In the genomic region with DNA sequence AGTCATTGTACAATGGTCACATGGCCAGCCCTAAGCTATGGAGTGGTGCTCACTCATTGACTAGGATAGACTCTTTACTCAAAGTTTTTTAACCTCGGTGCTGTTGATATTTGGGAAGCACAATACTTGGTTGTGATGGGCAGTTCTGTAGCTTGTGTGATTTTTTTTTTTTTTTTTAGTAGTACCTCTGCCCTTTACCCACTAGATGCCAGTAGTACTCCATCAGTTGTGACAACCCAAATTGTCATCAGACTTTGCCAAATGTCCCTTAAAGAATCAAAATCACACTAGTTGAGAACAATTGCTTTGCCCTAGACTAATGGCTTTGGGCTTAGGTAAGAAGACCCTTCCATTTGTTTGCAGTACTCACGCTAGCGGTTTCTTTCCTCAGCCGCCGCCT, we compare ENCODE assay signal across 8 mouse cellular contexts. TPM values are rescaled to one million over a fixed set of nuclear protein-coding genes. Genes with fewer than 3 reads are reported as not detected.
DNase-seq lines count a peak whose midpoint lies in the region; ATAC-seq lines count a peak whose summit lies in the region.

No protein-coding gene starts in this region.

- WGBS in forebrain, embryonic 10.5 days: 91% methylated on average over 5 of the region's 5 CpGs
- 87% methylated on average over 5 of the region's 5 CpGs for WGBS in forebrain, embryonic 11.5 days
- 90% methylated on average over 5 of the region's 5 CpGs for WGBS in embryonic facial prominence, embryonic 14.5 days
- WGBS in limb, embryonic 15.5 days: 87% methylated on average over 5 of the region's 5 CpGs

- peaks cover 32% of the 10 kb centered on the region for H3K4me1 ChIP-seq in forebrain, embryonic 10.5 days
- peaks cover 7% of the 10 kb centered on the region; the same call in 1 of the 2 replicates for H3K4me1 ChIP-seq in forebrain, embryonic 11.5 days (replicated peaks; ENCODE audit: control insufficient read depth, insufficient read depth, low read length)
- H3K4me1 ChIP-seq in embryonic facial prominence, embryonic 14.5 days (ENCODE audit: control insufficient read depth, insufficient read depth, low read length): peaks cover 11% of the 10 kb centered on the region
- peaks cover 19% of the 10 kb centered on the region for H3K4me1 ChIP-seq in limb, embryonic 15.5 days

- H3K4me3 ChIP-seq in forebrain, embryonic 10.5 days: peak overlapping the region; percentile 97
- no peak overlapping the region for H3K4me3 ChIP-seq in forebrain, embryonic 11.5 days (ENCODE audit: low read depth, low read length)
- peak overlapping the region; percentile 91; the same call in 1 of the 2 replicates for H3K4me3 ChIP-seq in embryonic facial prominence, embryonic 14.5 days (ENCODE audit: low read depth, low read length)
- H3K4me3 ChIP-seq in limb, embryonic 15.5 days: peak overlapping the region; percentile 98

- H3K36me3 ChIP-seq in forebrain, embryonic 10.5 days (replicated peaks): no peaks in the 10 kb centered on the region
- no peaks in the 10 kb centered on the region for H3K36me3 ChIP-seq in forebrain, embryonic 11.5 days (ENCODE audit: control insufficient read depth, insufficient read depth, low read length)
- H3K36me3 ChIP-seq in embryonic facial prominence, embryonic 14.5 days (ENCODE audit: control insufficient read depth, insufficient read depth, low read length): no peaks in the 10 kb centered on the region
- H3K36me3 ChIP-seq in limb, embryonic 15.5 days: no peaks in the 10 kb centered on the region

- DNase-seq in forebrain, embryonic 10.5 days (ENCODE audit: extremely low spot score, low spot score): no peak
- no peak for DNase-seq in forebrain, embryonic 11.5 days (ENCODE audit: low spot score)
- DNase-seq in 3T3-L1 (ENCODE audit: low read depth, low spot score): peak; percentile 68
- no peak for DNase-seq in embryonic facial prominence, embryonic 14.5 days (ENCODE audit: low spot score)
- DNase-seq in cerebellum, adult 11-12 months: no peak
- DNase-seq in left cerebral cortex, adult 11 months (ENCODE audit: low spot score): no peak
- no peak for DNase-seq in thymus, postnatal 25 days

- H3K27ac ChIP-seq in forebrain, embryonic 10.5 days: no peak overlapping the region
- no peak overlapping the region for H3K27ac ChIP-seq in forebrain, embryonic 11.5 days (ENCODE audit: low read depth, low read length)
- H3K27ac ChIP-seq in embryonic facial prominence, embryonic 14.5 days (replicated peaks; ENCODE audit: low read depth, low read length): no peak overlapping the region
- no peak overlapping the region for H3K27ac ChIP-seq in limb, embryonic 15.5 days

- no peak overlapping the region for H3K9ac ChIP-seq in forebrain, embryonic 11.5 days (ENCODE audit: low read length)
- H3K9ac ChIP-seq in embryonic facial prominence, embryonic 14.5 days (ENCODE audit: low read depth, low read length): no peak overlapping the region
- no peak overlapping the region for H3K9ac ChIP-seq in limb, embryonic 15.5 days

- no peaks in the 10 kb centered on the region for H3K9me3 ChIP-seq in forebrain, embryonic 10.5 days
- no peaks in the 10 kb centered on the region for H3K9me3 ChIP-seq in forebrain, embryonic 11.5 days (ENCODE audit: control insufficient read depth, low read length)
- H3K9me3 ChIP-seq in embryonic facial prominence, embryonic 14.5 days (ENCODE audit: control insufficient read depth, low read length): no peaks in the 10 kb centered on the region
- H3K9me3 ChIP-seq in limb, embryonic 15.5 days: no peaks in the 10 kb centered on the region

- H3K27me3 ChIP-seq in forebrain, embryonic 10.5 days (ENCODE audit: poor library complexity, severe bottlenecking): peaks cover 8% of the 10 kb centered on the region; the same call in 1 of the 2 replicates
- no peaks in the 10 kb centered on the region; the same call in 1 of the 2 replicates for H3K27me3 ChIP-seq in forebrain, embryonic 11.5 days (ENCODE audit: control insufficient read depth, insufficient read depth, low read length)
- H3K27me3 ChIP-seq in embryonic facial prominence, embryonic 14.5 days (replicated peaks; ENCODE audit: control insufficient read depth, insufficient read depth, low read length): no peaks in the 10 kb centered on the region
- H3K27me3 ChIP-seq in limb, embryonic 15.5 days: no peaks in the 10 kb centered on the region

- ATAC-seq in forebrain, embryonic 11.5 days (replicated peaks; ENCODE audit: low FRiP score): no peak
- ATAC-seq in embryonic facial prominence, embryonic 14.5 days (ENCODE audit: low read depth): no peak
- ATAC-seq in limb, embryonic 15.5 days (ENCODE audit: insufficient number of reproducible peaks, low FRiP score, low TSS enrichment, low read depth): no peak

- no peak overlapping the region for H3K4me2 ChIP-seq in forebrain, embryonic 11.5 days (ENCODE audit: low read depth, low read length, severe bottlenecking)
- H3K4me2 ChIP-seq in embryonic facial prominence, embryonic 14.5 days (ENCODE audit: low read depth, low read length): peak overlapping the region; percentile 75; the same call in 1 of the 2 replicates
- peak overlapping the region; percentile 90; the same call in 1 of the 2 replicates for H3K4me2 ChIP-seq in limb, embryonic 15.5 days

RNA-seq across cellular contexts. Expression of a gene that starts 1.5 kb away (rescaled TPM):
- polyA plus RNA-seq in forebrain, embryonic 10.5 days (2016; fragmentation: Nextera tagmentation; extraction: Ambion mirVana): 27.7 and 29.9 TPM in 2 replicates
- polyA plus RNA-seq in forebrain, embryonic 11.5 days (2014; fragmentation: Nextera tagmentation; extraction: Ambion mirVana): 31.8 and 37.3 TPM in 2 replicates
- polyA plus RNA-seq in embryonic facial prominence, embryonic 14.5 days (2014; fragmentation: Nextera tagmentation; extraction: Ambion mirVana): 17.7 and 21.1 TPM in 2 replicates
- 13.1 and 14.2 TPM in 2 replicates for polyA plus RNA-seq in limb, embryonic 15.5 days (2015; fragmentation: Nextera tagmentation; extraction: Ambion mirVana)
